ENCODE assay signal across 8 mouse cellular contexts in the genomic region with DNA sequence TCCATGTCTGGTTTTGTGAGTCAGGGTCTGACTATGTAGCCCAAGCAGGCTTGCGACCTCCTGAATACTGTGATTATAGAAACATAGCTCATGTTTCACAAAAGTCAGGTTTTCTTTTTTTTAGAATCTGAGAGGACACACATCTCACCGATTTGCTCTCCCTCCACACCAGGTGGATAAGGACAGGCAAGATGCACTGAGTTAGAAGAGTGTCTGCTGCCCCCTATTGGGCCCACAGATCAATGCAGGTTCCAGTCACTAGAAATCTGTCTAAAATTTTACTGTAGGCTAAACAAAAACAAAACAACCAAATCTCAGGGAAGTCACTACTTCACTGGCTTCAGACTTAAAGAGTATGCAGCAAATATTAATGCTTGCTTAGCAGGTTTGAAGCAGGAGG. TPM values are rescaled to one million over a fixed set of nuclear protein-coding genes. Genes with fewer than 3 reads are reported as not detected.
DNase-seq lines count a peak whose midpoint lies in the region; ATAC-seq and TF ChIP-seq lines count a peak whose summit lies in the region.

No protein-coding gene starts in this region.

- no peaks in the 10 kb centered on the region for H3K27me3 ChIP-seq in heart, postnatal 0 days (ENCODE audit: control insufficient read depth, insufficient read depth, low read length)
- no peaks in the 10 kb centered on the region for H3K27me3 ChIP-seq in heart, embryonic 12.5 days (replicated peaks)
- H3K27me3 ChIP-seq in midbrain, postnatal 0 days (ENCODE audit: insufficient read depth, low read length), result no peaks in the 10 kb centered on the region

- no peak for ATAC-seq in heart, postnatal 0 days (ENCODE audit: insufficient read depth, low read depth)
- no peak for ATAC-seq in heart, embryonic 12.5 days (ENCODE audit: insufficient number of reproducible peaks, low FRiP score)
- no peak for ATAC-seq in midbrain, postnatal 0 days (ENCODE audit: low FRiP score)

- DNase-seq in heart, postnatal 0 days (ENCODE audit: low spot score), result no peak
- peak; percentile 21 to 47 for DNase-seq in spleen, adult 18-20 months
- no peak for DNase-seq in spleen, adult 12 weeks (ENCODE audit: low spot score)
- peak; percentile 67 to 77 for DNase-seq in cerebellum, adult 18-20 months
- DNase-seq in induced T-regulatory cell, adult 2 months (ENCODE audit: low read depth), result peak; percentile 75
- peak; percentile 61 for DNase-seq in midbrain, postnatal 0 days (ENCODE audit: low spot score)
- no peak for DNase-seq in urinary bladder, adult 2 months (ENCODE audit: low spot score)

- H3K27ac ChIP-seq in heart, postnatal 0 days (ENCODE audit: low read depth), result no peak overlapping the region
- H3K27ac ChIP-seq in heart, embryonic 12.5 days (ENCODE audit: poor library complexity, severe bottlenecking), result no peak overlapping the region
- H3K27ac ChIP-seq in midbrain, postnatal 0 days (ENCODE audit: low read depth, low read length), result no peak overlapping the region

- no peaks in the 10 kb centered on the region for H3K9me3 ChIP-seq in heart, postnatal 0 days (replicated peaks; ENCODE audit: control insufficient read depth, low read length)
- no peaks in the 10 kb centered on the region for H3K9me3 ChIP-seq in heart, embryonic 12.5 days (replicated peaks)
- no peaks in the 10 kb centered on the region for H3K9me3 ChIP-seq in midbrain, postnatal 0 days (ENCODE audit: low read length)

- H3K9ac ChIP-seq in heart, postnatal 0 days (replicated peaks; ENCODE audit: low read depth, low read length), result no peak overlapping the region
- no peak overlapping the region for H3K9ac ChIP-seq in heart, embryonic 12.5 days
- H3K9ac ChIP-seq in midbrain, postnatal 0 days (replicated peaks; ENCODE audit: low read length, poor library complexity, severe bottlenecking), result no peak overlapping the region

- H3K4me2 ChIP-seq in heart, postnatal 0 days (ENCODE audit: low read depth, low read length), result no peak overlapping the region
- no peak overlapping the region for H3K4me2 ChIP-seq in heart, embryonic 12.5 days
- H3K4me2 ChIP-seq in midbrain, postnatal 0 days (ENCODE audit: low read depth, low read length, poor library complexity, severe bottlenecking), result no peak overlapping the region

- H3K4me3 ChIP-seq in heart, postnatal 0 days (ENCODE audit: low read depth, low read length), result no peak overlapping the region
- no peak overlapping the region for H3K4me3 ChIP-seq in heart, embryonic 12.5 days
- H3K4me3 ChIP-seq in midbrain, postnatal 0 days (ENCODE audit: low read depth, low read length), result no peak overlapping the region

- WGBS in heart, postnatal 0 days, result 55% methylated on average over 2 of the region's 2 CpGs
- 62% methylated on average over 2 of the region's 2 CpGs for WGBS in heart, embryonic 12.5 days
- WGBS in midbrain, postnatal 0 days, result 53% methylated on average over 2 of the region's 2 CpGs

- no peak for TF ChIP-seq EP300 in heart, postnatal 0 days (IDR thresholded peaks at IDR 0.05; ENCODE audit: low read depth)

- TF ChIP-seq CTCF in heart, postnatal 0 days (IDR thresholded peaks at IDR 0.05; ENCODE audit: low read depth), result peak; percentile 64
- peak; percentile 81 for TF ChIP-seq CTCF in midbrain, postnatal 0 days (IDR thresholded peaks at IDR 0.05)

- no peaks in the 10 kb centered on the region for H3K4me1 ChIP-seq in heart, postnatal 0 days (ENCODE audit: control insufficient read depth, insufficient read depth)
- no peaks in the 10 kb centered on the region for H3K4me1 ChIP-seq in heart, embryonic 12.5 days (replicated peaks)
- H3K4me1 ChIP-seq in midbrain, postnatal 0 days (ENCODE audit: insufficient read depth, low read length), result no peaks in the 10 kb centered on the region

- peaks cover 46% of the 10 kb centered on the region for H3K36me3 ChIP-seq in heart, postnatal 0 days (replicated peaks; ENCODE audit: control insufficient read depth, insufficient read depth, low read length)
- peaks cover 32% of the 10 kb centered on the region for H3K36me3 ChIP-seq in heart, embryonic 12.5 days
- peaks cover 20% of the 10 kb centered on the region for H3K36me3 ChIP-seq in midbrain, postnatal 0 days (ENCODE audit: insufficient read depth, low read length)

RNA-seq across cellular contexts. Expression of gene Bcl2, which starts 21.5 kb away (rescaled TPM):
- total RNA-seq in heart, postnatal 0 days (2014; rRNA removed; ENCODE audit: low replicate concordance), result 3.3 and 5.6 TPM in 2 replicates
- 3.6 and 3.7 TPM in 2 replicates for polyA plus RNA-seq in heart, postnatal 0 days (2015; fragmentation: Nextera tagmentation; extraction: Ambion mirVana)
- 8.8 and 9.9 TPM in 2 replicates for polyA plus RNA-seq in heart, embryonic 12.5 days (2016; fragmentation: Nextera tagmentation; extraction: Ambion mirVana)
- 13.5 and 18.8 TPM in 2 replicates for total RNA-seq in midbrain, postnatal 0 days (2014; rRNA removed)
- polyA plus RNA-seq in midbrain, postnatal 0 days (2015; fragmentation: Nextera tagmentation; extraction: Ambion mirVana), result 6.8 and 9.0 TPM in 2 replicates
- polyA plus RNA-seq in urinary bladder, adult 2 months (2012; rRNA removed), result 3.4 and 5.7 TPM in 2 replicates

RNA-seq across cellular contexts. Expression of gene Kdsr, which starts 23.9 kb away (rescaled TPM):
- total RNA-seq in heart, postnatal 0 days (2014; rRNA removed; ENCODE audit: low replicate concordance), result 6.4 and 7.1 TPM in 2 replicates
- 7.3 and 7.8 TPM in 2 replicates for polyA plus RNA-seq in heart, postnatal 0 days (2015; fragmentation: Nextera tagmentation; extraction: Ambion mirVana)
- 9.0 and 9.5 TPM in 2 replicates for polyA plus RNA-seq in heart, embryonic 12.5 days (2016; fragmentation: Nextera tagmentation; extraction: Ambion mirVana)
- 10.6 and 14.3 TPM in 2 replicates for total RNA-seq in midbrain, postnatal 0 days (2014; rRNA removed)
- polyA plus RNA-seq in midbrain, postnatal 0 days (2015; fragmentation: Nextera tagmentation; extraction: Ambion mirVana), result 17.1 and 18.9 TPM in 2 replicates
- 16.7 and 16.8 TPM in 2 replicates for polyA plus RNA-seq in urinary bladder, adult 2 months (2012; rRNA removed)

Comparison
In these comparisons a context has a peak if more than half of its experiments do, and no peak if none do; other contexts are left out.
1. DNase-seq: peak in spleen, adult 18-20 months (2 of 2), cerebellum, adult 18-20 months (2 of 2), induced T-regulatory cell, adult 2 months (single experiment) and midbrain, postnatal 0 days (single experiment); none in heart, postnatal 0 days (single experiment), spleen, adult 12 weeks (single experiment) and urinary bladder, adult 2 months (single experiment).